Mouse (Mus musculus) activated CD4-positive, CD25-positive, alpha-beta regulatory T cell (primary cell): ENCODE measurements around the gene Msantd2. TPM values are rescaled to one million over a fixed set of nuclear protein-coding genes. Genes with fewer than 3 reads are reported as not detected.

Experiments
- polyA plus RNA-seq, 2 experiments: library from polyadenylated mRNA; unstranded; fragments of 100-300 nt; shearing (Covaris generic); gene quantifications; one replicate each; pipeline ENCODE4 v1.2.1; 2017

The Msantd2 gene
- polyA plus RNA-seq, result 10 to 100 TPM; 18.1 to 19.9 TPM

GRCm38 (mm10) chr9:37488611-37489396, at the start of gene Msantd2:
Msantd2 (plus strand) TSS chr9:37489319.

GRCm38 (mm10) chr9:37527396-37528224, 38.5 kb downstream of the Msantd2 start, which contains the start of gene Esam:
Esam (plus strand) TSS chr9:37528078.

GRCm38 (mm10) chr9:37539170-37540025, 50.3 kb downstream of the Msantd2 start, which contains the start of gene Vsig2:
Vsig2 (plus strand) TSS chr9:37539255.

GRCm38 (mm10) chr9:37552536-37553293, 63.6 kb downstream of the Msantd2 start, which contains the start of gene Nrgn:
Nrgn (minus strand) TSS chr9:37552904.

GRCm38 (mm10) chr9:37554838-37555748, 66.0 kb downstream of the Msantd2 start, which contains the start of gene Siae:
Siae (plus strand) TSS chr9:37555698.

Other genes starting within 250 kb of the Msantd2 start
- gene Slc37a2, start 233.6 kb upstream of the Msantd2 start, polyA plus RNA-seq, result 1 to 10 TPM; 2.5 to 3.6 TPM
- gene Ccdc15, start 140.9 kb upstream of the Msantd2 start, polyA plus RNA-seq, result 1 to 10 TPM; 3.1 to 5.1 TPM
- not detected for gene Hepacam, start 122.0 kb upstream of the Msantd2 start, polyA plus RNA-seq
- under 1 TPM in 1 of 2 experiments, not detected in 1; 0.12 TPM for gene Robo4, start 87.4 kb upstream of the Msantd2 start, polyA plus RNA-seq
- under 1 TPM in 1 of 2 experiments, not detected in 1; 0.20 TPM for gene Robo3, start 56.1 kb upstream of the Msantd2 start, polyA plus RNA-seq
- gene Esam, start 38.8 kb downstream of the Msantd2 start, polyA plus RNA-seq, result under 1 TPM; 0.42 to 0.69 TPM
- not detected for gene Vsig2, start 49.9 kb downstream of the Msantd2 start, polyA plus RNA-seq
- 1 to 10 TPM; 1.5 to 3.2 TPM for gene Nrgn, start 63.6 kb downstream of the Msantd2 start, polyA plus RNA-seq
- 10 to 100 TPM in 1 of 2 experiments, 1 to 10 TPM in 1; 8.5 to 13.0 TPM for gene Siae, start 66.4 kb downstream of the Msantd2 start, polyA plus RNA-seq
- 1 to 10 TPM in 1 of 2 experiments, under 1 TPM in 1; 0.55 to 1.2 TPM for gene Spa17, start 124.4 kb downstream of the Msantd2 start, polyA plus RNA-seq
- gene Tbrg1, start 168.0 kb downstream of the Msantd2 start, polyA plus RNA-seq, result 100 to 1,000 TPM; 145 to 146 TPM
- gene Panx3, start 179.9 kb downstream of the Msantd2 start, polyA plus RNA-seq, result not detected
- under 1 TPM; 0.23 to 0.60 TPM for gene Olfr160, start 226.9 kb downstream of the Msantd2 start, polyA plus RNA-seq